Mouse (Mus musculus) small intestine, adult 2 months (tissue): Measurements from ENCODE around the gene Hook2. TPM values are rescaled to one million over a fixed set of nuclear protein-coding genes. Genes with fewer than 3 reads are reported as not detected.
A peak's percentile ranks its signal among the peaks of the same experiment; 100 is the strongest.

ENCODE experiments used
- H3K27ac ChIP-seq: fragments of 200-500 bp; 2 replicates; pipeline ENCODE4 v1.5.1; 2012; ENCODE audit warnings: low read depth, low read length, control low read depth, inconsistent platforms; ENCODE audit not compliant: insufficient read depth
- H3K27me3 ChIP-seq: fragments of 200-500 bp; 2 replicates; pipeline ENCODE4 v1.6.1; 2012; ENCODE audit warnings: mild to moderate bottlenecking, moderate library complexity, low read length, inconsistent platforms; ENCODE audit not compliant: control insufficient read depth, insufficient read depth
- H3K36me3 ChIP-seq: fragments of 200-500 bp; 2 replicates; pipeline ENCODE4 v1.6.1; 2012; ENCODE audit warnings: mild to moderate bottlenecking, low read length, control low read depth, inconsistent platforms; ENCODE audit not compliant: control insufficient read depth, insufficient read depth
- H3K4me1 ChIP-seq: fragments of 200-500 bp; 2 replicates; pipeline ENCODE4 v1.6.1; 2012; ENCODE audit warnings: low read length, inconsistent platforms, mixed read lengths; ENCODE audit not compliant: control insufficient read depth, insufficient read depth, insufficient read length
- H3K4me3 ChIP-seq: fragments of 200-500 bp; 2 replicates; pipeline ENCODE4 v1.5.1; 2012; ENCODE audit warnings: low read depth, mild to moderate bottlenecking, control low read depth, inconsistent platforms, low read length, moderate library complexity
- CTCF ChIP-seq: fragments of 200-500 bp; IDR thresholded peaks from 2 replicates; pipeline ENCODE4 v1.5.1; 2012; ENCODE audit warnings: low read depth, mild to moderate bottlenecking, control low read depth, inconsistent platforms, low read length, moderate library complexity, mixed read lengths; ENCODE audit not compliant: insufficient replicate concordance, insufficient read length; ENCODE audit errors: extremely low read depth
- POLR2A ChIP-seq: fragments of 200-500 bp; IDR thresholded peaks from 2 replicates; pipeline ENCODE4 v1.6.1; 2012; ENCODE audit warnings: low read depth, mild to moderate bottlenecking, control low read depth, inconsistent platforms, low read length, moderate library complexity
- WGBS: fragments of 180-500 bp; shearing (Covaris S2); methylation state at CpG from one replicate; pipeline ENCODE4 v1.1.7; 2018; 5-methylcytosine and 5-hydroxymethylcytosine counted together
- polyA plus RNA-seq: library from polyadenylated mRNA; depleted of rRNA; stranded (reverse); fragments of >200 nt; gene quantifications from 2 replicates; pipeline ENCODE4 v1.2.3, GENCODE M21; 2012

Hook2 gene
- polyA plus RNA-seq, 1 experiment, result 56.9 TPM

GRCm38 (mm10) chr8:84966603-84967002 lies 23.8 kb upstream of the Hook2 start:
- Histone ChIP-seq H3K27ac (peak overlapping the region; percentile 10; the same call in 1 of the 2 replicates), H3K36me3 (peaks cover 7% of the 10 kb centered on the region), H3K4me1 (peaks cover 17% of the 10 kb centered on the region), H3K4me3 (no peak overlapping the region), H3K27me3 (no peaks in the 10 kb centered on the region)
- TF ChIP-seq CTCF (no peak), POLR2A (no peak)
- 33% methylated on average over 3 of the region's 3 CpGs for WGBS

GRCm38 (mm10) chr8:84967532-84968304 lies 22.7 kb upstream of the Hook2 start:
- WGBS, result 91% methylated on average over 13 of the region's 13 CpGs
- H3K27me3 ChIP-seq, result no peaks in the 10 kb centered on the region
- peaks cover 10% of the 10 kb centered on the region for H3K36me3 ChIP-seq
- H3K4me1 ChIP-seq, result peaks cover 17% of the 10 kb centered on the region
- no peak overlapping the region for H3K4me3 ChIP-seq
- no peak for TF ChIP-seq CTCF
- TF ChIP-seq POLR2A, result no peak
- no peak overlapping the region for H3K27ac ChIP-seq

GRCm38 (mm10) chr8:84968650-84969049 lies 21.8 kb upstream of the Hook2 start:
- Histone ChIP-seq H3K4me3 (peak overlapping the region; percentile 70; the same call in 1 of the 2 replicates), H3K27ac (peak overlapping the region; percentile 77), H3K27me3 (no peaks in the 10 kb centered on the region), H3K36me3 (peaks cover 11% of the 10 kb centered on the region), H3K4me1 (peaks cover 17% of the 10 kb centered on the region)
- WGBS, result 3% methylated on average over 2 of the region's 2 CpGs
- TF ChIP-seq CTCF, result no peak
- no peak for TF ChIP-seq POLR2A

- peak within 1 kb of the TSS; percentile 77 for H3K27ac ChIP-seq
- H3K27me3 ChIP-seq, result no peaks in the 10 kb centered on the region
- peak within 1 kb of the TSS; percentile 70 for H3K4me3 ChIP-seq
- H3K36me3 ChIP-seq, result peaks cover 11% of the 10 kb centered on the region
- under 1% methylated on average over 56 of the region's 56 CpGs for WGBS
- TF ChIP-seq POLR2A (peak; percentile 93), CTCF (no peak)
- H3K4me1 ChIP-seq, result peaks cover 17% of the 10 kb centered on the region
Observed at GRCm38 (mm10) chr8:84969241-84970134, 20.9 kb upstream of the Hook2 start, which contains the start of the genes Gm49661, Prdx2 and Rnaseh2a. Gene Gm49661 (minus strand): TSS chr8:84969433. Gene Prdx2 (plus strand): TSS chr8:84969587. Gene Rnaseh2a (minus strand): TSS chr8:84969767.

- peak overlapping the region; percentile 70 for H3K4me3 ChIP-seq
- no peaks in the 10 kb centered on the region for H3K27me3 ChIP-seq
- TF ChIP-seq CTCF, result no peak
- TF ChIP-seq POLR2A, result no peak
- WGBS, result 5% methylated on average over 21 of the region's 21 CpGs
- H3K27ac ChIP-seq, result peak overlapping the region; percentile 77
- H3K4me1 ChIP-seq, result peaks cover 18% of the 10 kb centered on the region
- H3K36me3 ChIP-seq, result peaks cover 11% of the 10 kb centered on the region
Observed at GRCm38 (mm10) chr8:84970135-84970790, 20.1 kb upstream of the Hook2 start.

GRCm38 (mm10) chr8:84970913-84971312 lies 19.5 kb upstream of the Hook2 start:
- H3K27ac ChIP-seq, result no peak overlapping the region
- H3K4me3 ChIP-seq, result no peak overlapping the region
- no peak for TF ChIP-seq POLR2A
- TF ChIP-seq CTCF, result no peak
- H3K36me3 ChIP-seq, result peaks cover 11% of the 10 kb centered on the region
- WGBS, result 56% methylated on average over 5 of the region's 5 CpGs
- H3K4me1 ChIP-seq, result peaks cover 16% of the 10 kb centered on the region
- no peaks in the 10 kb centered on the region for H3K27me3 ChIP-seq
